Mouse (Mus musculus) regulatory T cell (primary cell): ENCODE measurements around the gene Slc25a47.

Experiments
- in situ Hi-C: fragments of 300-600 bp; cut with MboI, MseI; formaldehyde crosslinking; loops from one replicate; pipeline ENCODE4 v1.15.1; 2025; ENCODE audit warnings: high pct_unique_total_duplicates

Gene Slc25a47

DNA sequence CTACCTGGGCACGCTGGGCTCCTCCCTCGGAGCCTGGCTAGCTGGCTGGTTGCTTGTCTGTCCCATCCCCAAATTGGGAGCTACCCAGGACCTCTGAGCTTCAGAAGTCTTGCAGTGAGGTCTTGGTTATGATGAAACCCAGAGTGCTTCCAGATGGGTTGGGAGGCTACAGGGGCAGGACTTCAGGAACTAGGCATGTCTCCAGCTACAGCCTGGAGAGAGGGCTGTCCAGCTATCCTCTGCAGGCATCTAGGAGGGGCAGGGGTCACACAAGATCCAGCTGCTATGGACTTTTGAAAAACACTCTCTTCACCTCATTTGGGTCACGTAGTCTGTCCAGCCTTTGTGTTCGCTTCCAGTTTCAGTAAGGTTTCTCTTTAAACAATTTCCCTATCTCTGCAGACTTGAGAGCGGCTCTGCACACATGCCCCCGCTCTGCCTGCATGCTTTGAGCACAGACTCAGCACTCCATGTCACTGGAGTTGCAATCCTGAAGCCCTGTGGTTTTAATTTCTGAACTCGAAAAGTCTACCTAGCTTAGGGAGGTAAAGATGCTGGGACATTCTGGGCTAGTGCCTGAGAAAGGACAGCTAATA, 21.8 kb downstream of the Slc25a47 start:
- in situ Hi-C loops, result no loop called here

- in situ Hi-C loops, result no loop called here
These were observed 22.6 kb downstream of the Slc25a47 start for GRCm38 (mm10) chr12:108858486-108858885.

GRCm38 (mm10) chr12:108865007-108865494, 29.2 kb downstream of the Slc25a47 start:
- in situ Hi-C loops, result no loop called here

DNA sequence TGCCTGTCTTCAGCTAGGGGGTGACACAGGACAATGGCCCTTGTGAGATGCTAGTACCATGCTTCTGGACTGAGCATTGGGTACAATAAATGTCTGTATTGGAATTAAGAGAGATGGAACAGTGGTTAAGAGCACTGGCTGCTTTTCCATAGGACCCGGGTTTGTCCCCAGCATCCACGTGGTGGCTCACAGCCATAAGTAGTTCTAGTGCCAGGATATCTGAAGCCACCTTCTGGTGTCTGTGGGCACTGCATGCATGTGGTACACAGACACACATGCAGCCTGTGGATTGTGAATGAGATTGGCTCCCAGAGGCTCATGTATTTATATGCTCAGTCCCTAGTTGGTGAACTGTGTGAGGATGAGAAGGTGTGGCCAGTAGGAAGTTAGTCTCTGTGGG, 33.7 kb downstream of the Slc25a47 start:
- in situ Hi-C loops, result no loop called here

DNA sequence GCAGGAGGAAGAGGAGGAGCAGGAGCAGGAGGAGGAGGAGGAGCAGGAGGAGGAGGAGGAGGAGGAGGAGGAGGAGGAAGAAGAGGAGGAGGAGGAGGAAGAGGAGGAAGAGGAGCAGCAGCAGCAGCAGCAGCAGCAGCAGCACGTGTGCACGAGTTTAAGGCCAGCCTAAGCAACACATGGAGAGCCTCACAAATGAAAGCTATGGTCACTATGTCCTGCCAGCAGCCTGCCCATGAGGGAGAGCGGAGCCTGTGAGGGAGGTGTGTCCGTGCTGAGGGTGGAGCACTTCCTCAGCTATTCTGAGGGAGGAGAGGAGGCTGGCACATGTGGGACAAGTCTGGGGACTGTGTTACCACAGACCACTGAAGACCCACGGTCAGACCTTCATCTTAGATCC, 37.3 kb downstream of the Slc25a47 start:
- in situ Hi-C loops, result no loop called here

DNA sequence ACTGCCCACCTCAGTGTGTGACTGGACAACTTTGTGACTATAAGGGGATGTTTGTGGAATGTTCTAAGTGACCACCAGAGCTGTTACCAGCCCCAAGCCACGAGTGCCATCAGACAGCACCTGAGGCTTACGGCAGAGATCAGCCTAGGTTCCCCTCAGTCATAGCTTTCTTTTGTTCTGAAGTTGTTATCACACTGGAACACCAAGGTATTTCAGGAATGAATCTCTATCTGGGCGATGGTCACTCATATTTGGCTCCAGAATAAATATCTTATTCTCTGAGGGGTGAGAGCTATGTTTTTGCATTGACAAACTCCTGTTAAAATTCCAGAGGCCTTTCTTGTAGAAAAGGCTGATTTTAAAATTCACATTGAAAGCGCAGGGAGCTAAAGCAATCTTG, 43.3 kb downstream of the Slc25a47 start:
- in situ Hi-C loops, result no loop called here

DNA sequence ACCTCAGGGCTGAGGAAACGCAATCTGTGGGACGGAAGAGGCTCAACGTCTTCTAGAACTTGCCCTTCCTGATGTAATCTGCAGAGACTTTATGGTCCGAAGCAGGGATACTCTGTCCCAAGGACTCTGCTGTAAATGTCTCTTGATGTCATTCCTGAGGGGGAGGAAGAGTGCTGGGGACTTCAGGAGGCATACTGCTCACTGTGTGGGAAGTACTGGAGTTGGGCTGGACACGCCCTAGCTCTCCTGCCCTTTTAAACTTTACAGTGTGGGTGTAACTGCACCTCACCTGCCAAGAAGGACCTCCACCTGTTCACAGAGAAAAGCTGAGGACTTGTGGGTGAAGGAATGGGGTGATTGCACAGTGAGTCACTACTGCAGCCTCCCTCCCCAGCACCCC, 44.8 kb downstream of the Slc25a47 start:
- in situ Hi-C loops, result no loop called here

DNA sequence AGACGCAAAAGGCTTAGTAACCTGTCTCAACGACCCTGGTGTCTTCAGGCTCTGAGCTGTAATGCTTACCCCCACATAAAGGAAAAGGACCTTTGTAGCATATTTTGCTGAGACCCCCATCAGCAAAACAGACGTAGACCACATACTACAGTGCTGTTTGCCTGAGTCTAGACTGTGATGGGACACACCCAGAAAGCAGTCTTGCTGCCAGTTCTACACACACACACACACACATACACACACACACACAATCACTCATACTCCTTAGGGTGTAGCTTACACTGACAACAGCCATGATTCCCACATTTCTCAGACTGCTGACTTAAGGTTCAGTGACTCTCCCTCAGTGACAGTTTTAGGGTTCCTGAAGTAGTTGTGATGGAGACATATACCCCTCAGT, 45.3 kb downstream of the Slc25a47 start:
- in situ Hi-C loops, result no loop called here

- in situ Hi-C loops, result no loop called here
These were observed 46.9 kb downstream of the Slc25a47 start for GRCm38 (mm10) chr12:108882776-108883175.

DNA sequence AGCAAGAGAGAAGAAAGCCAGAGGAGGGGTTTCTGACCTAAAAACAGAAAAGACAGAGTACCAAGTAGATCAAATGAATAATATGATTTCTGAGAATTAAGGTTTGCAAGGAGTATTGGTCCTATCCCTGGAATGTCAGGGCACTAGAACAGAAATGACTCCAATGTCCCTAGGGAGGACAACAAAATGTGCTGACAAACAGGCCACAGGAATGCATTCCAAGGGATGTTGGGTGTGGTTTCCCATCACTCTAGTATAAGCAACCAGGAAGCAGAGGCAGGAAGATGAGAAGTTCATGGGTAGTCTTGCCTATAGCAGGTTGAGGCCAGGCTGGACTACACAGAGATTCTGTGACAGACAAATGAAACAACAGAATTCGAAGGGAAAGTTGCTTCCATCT, 50.1 kb downstream of the Slc25a47 start:
- in situ Hi-C loops, result loop anchor here (5.0 kb wide), 1 partner anchor 79 kb away; no protein-coding TSS in a partner anchor

GRCm38 (mm10) chr12:108887077-108887476, 51.2 kb downstream of the Slc25a47 start:
- in situ Hi-C loops, result loop anchor here (5.0 kb wide), 1 partner anchor 80 kb away; no protein-coding TSS in a partner anchor

- in situ Hi-C loops, result loop anchor here (5.0 kb wide), 1 partner anchor 81 kb away; no protein-coding TSS in a partner anchor
These were observed 52.8 kb downstream of the Slc25a47 start for GRCm38 (mm10) chr12:108888632-108889031.

GRCm38 (mm10) chr12:108892989-108893714, 57.3 kb downstream of the Slc25a47 start, which contains the start of gene Wdr25:
TSS of gene Wdr25 (plus strand) at chr12:108893631.
- in situ Hi-C loops, result no loop called here

DNA sequence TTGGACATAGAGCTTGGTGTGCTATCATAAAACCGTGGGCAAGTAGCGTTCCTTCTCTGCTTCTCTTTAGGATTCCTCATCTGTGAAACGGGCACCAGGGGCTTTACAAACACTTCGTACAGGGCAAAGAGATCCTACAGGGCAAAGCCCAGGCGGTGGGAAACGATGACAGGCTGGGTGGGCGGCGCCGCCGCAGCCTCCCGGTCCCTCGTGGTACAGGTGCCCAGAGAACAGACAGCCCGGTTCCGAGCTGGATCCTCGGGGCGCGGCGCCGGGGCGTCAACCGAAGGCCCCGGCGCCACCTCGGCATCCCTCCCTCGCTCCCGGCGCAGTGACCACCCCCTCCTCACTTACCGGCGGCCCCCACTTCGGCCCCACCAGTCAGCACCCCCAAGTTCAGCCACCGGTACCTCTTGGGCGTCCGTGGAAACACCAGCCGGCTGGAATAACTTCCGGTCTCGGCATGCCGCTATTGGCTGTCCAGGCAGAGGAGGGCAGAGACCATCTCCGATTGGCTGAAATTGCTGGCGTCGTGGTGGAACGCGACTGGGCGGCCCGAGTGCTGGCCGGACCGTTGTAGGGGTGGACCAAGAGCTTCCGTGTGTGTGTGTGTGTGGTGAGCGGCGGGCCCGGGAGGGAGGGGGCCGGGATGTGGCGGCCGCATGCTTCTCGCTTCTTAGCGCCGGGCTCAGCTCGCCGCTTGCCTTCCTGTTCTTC, 58.0 kb downstream of the Slc25a47 start, which contains the start of gene Wars:
Gene Wars (minus strand): TSS at position 460 of the 717 bp plus-strand sequence.
- in situ Hi-C loops, result no loop called here

- in situ Hi-C loops, result no loop called here
These were observed 58.6 kb downstream of the Slc25a47 start for GRCm38 (mm10) chr12:108894432-108894816.

GRCm38 (mm10) chr12:108896006-108896405, 60.2 kb downstream of the Slc25a47 start:
- in situ Hi-C loops, result loop anchor here (5.0 kb wide), 1 partner anchor 501 kb away; no protein-coding TSS in a partner anchor

GRCm38 (mm10) chr12:108901346-108901745, 65.5 kb downstream of the Slc25a47 start:
- in situ Hi-C loops, result no loop called here

DNA sequence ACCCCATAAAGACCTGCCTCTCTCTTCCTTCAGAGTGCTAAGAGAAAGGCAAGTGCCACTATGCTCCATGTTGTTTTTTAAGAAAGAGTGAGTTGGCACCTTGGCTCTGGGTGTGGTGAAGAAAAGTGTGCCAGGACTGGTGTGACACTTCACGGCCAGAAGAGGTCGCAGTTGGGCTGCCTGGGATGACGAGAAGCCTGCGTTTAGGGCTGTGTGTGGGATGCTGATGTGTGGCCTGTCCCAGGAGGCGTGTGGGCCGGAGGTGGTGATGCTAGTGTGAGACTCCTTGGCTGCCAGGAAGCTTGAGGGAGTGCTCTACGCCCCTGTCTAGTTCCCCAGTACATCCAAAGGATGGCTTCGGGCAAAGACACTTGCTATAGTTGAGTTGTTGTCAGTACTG, 67.1 kb downstream of the Slc25a47 start:
- in situ Hi-C loops, result no loop called here

DNA sequence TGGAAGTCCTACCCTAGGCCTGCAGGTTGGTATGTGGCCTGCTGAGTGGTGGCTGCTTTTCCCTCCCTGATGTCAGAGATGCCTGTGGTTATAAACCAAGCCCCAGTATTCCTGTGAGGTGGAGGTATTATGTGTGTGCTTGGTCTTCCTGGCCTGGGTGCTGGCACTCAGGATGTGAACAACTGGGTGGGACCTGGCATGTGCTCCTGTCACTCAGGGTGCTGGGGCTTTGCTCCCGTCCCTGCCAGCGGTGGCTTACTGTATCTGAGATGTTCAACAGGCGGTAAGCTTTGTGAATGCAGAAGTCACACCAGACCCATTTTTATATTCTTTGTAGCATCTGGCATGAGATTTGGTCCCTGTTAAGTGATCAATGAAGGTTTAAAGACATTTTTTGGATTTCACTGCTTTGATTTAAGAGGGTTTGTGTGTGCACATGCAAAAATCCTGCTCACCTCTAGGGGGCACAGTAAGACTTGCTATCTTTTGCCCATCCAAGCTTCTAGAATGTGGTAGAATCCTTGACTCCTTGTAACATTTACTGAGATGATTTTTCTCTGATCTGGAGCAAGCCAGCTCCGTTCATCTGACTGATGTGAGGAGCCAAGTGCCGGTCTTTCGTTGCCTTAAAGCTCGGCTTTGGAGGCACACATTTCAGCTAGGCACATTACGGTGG, 67.9 kb downstream of the Slc25a47 start:
- in situ Hi-C loops, result no loop called here

- in situ Hi-C loops, result no loop called here
These were observed 68.4 kb downstream of the Slc25a47 start for GRCm38 (mm10) chr12:108904276-108904653.

- in situ Hi-C loops, result no loop called here
These were observed 69.9 kb downstream of the Slc25a47 start for GRCm38 (mm10) chr12:108905620-108906302.
